Mouse (Mus musculus): ENCODE data around the gene Ctnna3. TPM values are rescaled to one million over a fixed set of nuclear protein-coding genes. Genes with fewer than 3 reads are reported as not detected.

Ctnna3 gene
- total and polyA plus RNA-seq, 2 experiments from 2014 or later = 0.63 to 1.0 TPM

DNA sequence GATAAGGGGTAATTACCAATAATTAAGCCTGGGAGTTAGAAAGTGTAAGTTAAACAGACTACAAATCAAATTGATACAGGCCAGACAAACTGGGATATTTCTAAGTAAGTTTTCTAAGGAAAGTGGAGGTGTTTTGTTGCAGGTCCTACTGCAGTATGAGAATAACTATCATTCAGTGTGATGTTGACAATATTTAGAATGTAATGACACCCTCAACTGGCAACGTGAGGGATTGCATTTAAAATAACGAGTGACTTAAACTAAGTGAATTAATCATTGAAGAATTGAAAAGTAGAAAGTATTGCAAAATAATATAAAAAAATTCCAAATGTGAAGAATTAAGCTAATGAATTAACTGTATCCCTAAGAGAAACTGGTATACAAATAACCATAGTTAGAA lies 49.0 kb downstream of the Ctnna3 start:
- Histone ChIP-seq H3K27me3 (ENCODE audit: insufficient read depth, low read length) (no peaks in the 10 kb centered on the region), H3K9ac (replicated peaks; ENCODE audit: low read length, poor library complexity, severe bottlenecking) (no peak overlapping the region), H3K4me2 (ENCODE audit: low read depth, low read length, poor library complexity, severe bottlenecking) (no peak overlapping the region), H3K27ac (ENCODE audit: low read depth, low read length) (no peak overlapping the region), H3K36me3 (ENCODE audit: insufficient read depth, low read length) (no peaks in the 10 kb centered on the region), H3K4me1 (ENCODE audit: insufficient read depth, low read length) (no peaks in the 10 kb centered on the region), H3K4me3 (ENCODE audit: low read depth, low read length) (no peak overlapping the region), H3K9me3 (ENCODE audit: low read length) (no peaks in the 10 kb centered on the region)
- ATAC-seq (ENCODE audit: low FRiP score) (no peak), DNase-seq (ENCODE audit: low spot score) (no peak)
- peak; percentile 48 for TF ChIP-seq CTCF (IDR thresholded peaks at IDR 0.05)
- 43% methylated on average over 2 of the region's 2 CpGs for WGBS

DNA sequence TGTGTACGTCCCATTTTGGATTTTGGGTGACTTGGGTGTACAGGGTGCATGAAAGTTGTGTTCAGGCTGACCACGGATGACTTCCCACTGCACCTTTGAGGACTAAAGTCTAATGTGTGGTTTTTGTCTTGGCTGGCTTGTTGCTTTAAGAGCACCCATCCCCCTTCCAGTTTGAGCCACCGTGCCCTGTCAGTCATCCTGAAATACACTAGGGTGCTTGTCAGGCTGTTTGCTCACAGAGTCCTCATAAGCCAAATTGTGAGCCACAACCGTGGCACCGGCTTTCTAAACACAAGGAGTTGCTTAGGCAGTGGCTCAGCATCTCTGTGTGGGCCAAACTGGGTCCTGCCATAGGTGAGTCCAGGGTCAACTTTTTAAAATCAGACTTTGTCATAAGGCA lies 50.2 kb downstream of the Ctnna3 start:
- no peaks in the 10 kb centered on the region for H3K9me3 ChIP-seq (ENCODE audit: low read length)
- no peak overlapping the region for H3K4me2 ChIP-seq (ENCODE audit: low read depth, low read length, poor library complexity, severe bottlenecking)
- no peak for TF ChIP-seq CTCF (IDR thresholded peaks at IDR 0.05)
- H3K4me1 ChIP-seq (ENCODE audit: insufficient read depth, low read length) = no peaks in the 10 kb centered on the region
- no peaks in the 10 kb centered on the region for H3K27me3 ChIP-seq (ENCODE audit: insufficient read depth, low read length)
- no peaks in the 10 kb centered on the region for H3K36me3 ChIP-seq (ENCODE audit: insufficient read depth, low read length)
- no peak overlapping the region for H3K27ac ChIP-seq (ENCODE audit: low read depth, low read length)
- DNase-seq (ENCODE audit: low spot score) (no peak), ATAC-seq (ENCODE audit: low FRiP score) (no peak)
- H3K4me3 ChIP-seq (ENCODE audit: low read depth, low read length) = no peak overlapping the region
- 53% methylated on average over 5 of the region's 5 CpGs for WGBS
- no peak overlapping the region for H3K9ac ChIP-seq (replicated peaks; ENCODE audit: low read length, poor library complexity, severe bottlenecking)

- Histone ChIP-seq H3K4me1 (ENCODE audit: insufficient read depth, low read length) (no peaks in the 10 kb centered on the region), H3K9ac (replicated peaks; ENCODE audit: low read length, poor library complexity, severe bottlenecking) (no peak overlapping the region), H3K9me3 (ENCODE audit: low read length) (no peaks in the 10 kb centered on the region), H3K36me3 (ENCODE audit: insufficient read depth, low read length) (no peaks in the 10 kb centered on the region), H3K27me3 (ENCODE audit: insufficient read depth, low read length) (no peaks in the 10 kb centered on the region), H3K27ac (ENCODE audit: low read depth, low read length) (no peak overlapping the region), H3K4me2 (ENCODE audit: low read depth, low read length, poor library complexity, severe bottlenecking) (no peak overlapping the region), H3K4me3 (ENCODE audit: low read depth, low read length) (no peak overlapping the region)
- no peak for TF ChIP-seq CTCF (IDR thresholded peaks at IDR 0.05)
- DNase-seq (ENCODE audit: low spot score) (no peak), ATAC-seq (ENCODE audit: low FRiP score) (no peak)
- 88% methylated on average over 7 of the region's 7 CpGs for WGBS
These were observed 58.4 kb downstream of the Ctnna3 start for GRCm38 (mm10) chr10:63488346-63488745.

DNA sequence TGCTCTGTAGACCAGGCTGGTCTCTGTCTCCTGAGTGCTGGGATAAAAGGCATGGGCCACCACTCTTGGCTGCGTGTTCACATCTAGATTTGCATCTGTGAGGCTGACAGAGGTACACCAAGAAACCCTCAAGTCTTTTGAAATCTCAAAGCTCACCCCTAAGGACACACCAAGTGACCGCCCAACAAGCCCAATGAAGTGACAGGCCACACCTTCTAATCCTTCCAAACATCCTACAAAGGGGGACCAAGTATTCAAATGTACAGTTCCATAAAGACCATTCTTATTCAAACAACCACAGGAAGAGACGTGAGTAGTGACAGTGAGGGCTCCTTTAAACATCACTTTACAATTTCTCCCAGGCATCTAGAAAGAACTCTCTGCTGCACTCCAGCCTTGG lies 94.1 kb downstream of the Ctnna3 start:
- TF ChIP-seq CTCF (IDR thresholded peaks at IDR 0.05) = no peak
- Histone ChIP-seq H3K27ac (ENCODE audit: low read depth, low read length) (no peak overlapping the region), H3K4me3 (ENCODE audit: low read depth, low read length) (no peak overlapping the region), H3K36me3 (ENCODE audit: insufficient read depth, low read length) (no peaks in the 10 kb centered on the region), H3K9ac (replicated peaks; ENCODE audit: low read length, poor library complexity, severe bottlenecking) (no peak overlapping the region), H3K9me3 (ENCODE audit: low read length) (no peaks in the 10 kb centered on the region), H3K27me3 (ENCODE audit: insufficient read depth, low read length) (no peaks in the 10 kb centered on the region), H3K4me1 (ENCODE audit: insufficient read depth, low read length) (no peaks in the 10 kb centered on the region), H3K4me2 (ENCODE audit: low read depth, low read length, poor library complexity, severe bottlenecking) (no peak overlapping the region)
- DNase-seq (ENCODE audit: low spot score) (no peak), ATAC-seq (ENCODE audit: low FRiP score) (no peak)
- WGBS = 74% methylated on average over 3 of the region's 3 CpGs

DNA sequence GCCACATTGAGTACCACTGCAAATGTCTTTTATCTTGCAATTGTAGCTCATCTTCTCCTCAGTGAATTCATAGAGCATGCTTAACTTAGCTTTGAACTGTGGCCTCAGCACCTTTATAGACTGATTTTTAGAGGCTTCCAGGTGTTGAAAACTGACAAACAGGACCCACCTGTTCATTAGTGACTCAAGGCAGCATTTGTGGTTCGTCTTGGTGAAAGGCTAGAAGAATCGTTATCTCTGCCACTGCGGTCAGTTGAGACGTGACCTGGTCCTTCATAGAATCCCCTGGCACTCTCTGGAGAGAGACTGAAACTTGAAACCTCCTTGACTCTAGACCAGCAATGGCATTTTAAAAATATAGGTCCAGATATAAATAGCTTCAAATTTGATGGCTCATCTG lies 96.1 kb downstream of the Ctnna3 start:
- Histone ChIP-seq H3K9ac (replicated peaks; ENCODE audit: low read length, poor library complexity, severe bottlenecking) (no peak overlapping the region), H3K36me3 (ENCODE audit: insufficient read depth, low read length) (no peaks in the 10 kb centered on the region), H3K27me3 (ENCODE audit: insufficient read depth, low read length) (no peaks in the 10 kb centered on the region), H3K4me1 (ENCODE audit: insufficient read depth, low read length) (no peaks in the 10 kb centered on the region), H3K4me3 (ENCODE audit: low read depth, low read length) (no peak overlapping the region), H3K9me3 (ENCODE audit: low read length) (no peaks in the 10 kb centered on the region), H3K27ac (ENCODE audit: low read depth, low read length) (no peak overlapping the region), H3K4me2 (ENCODE audit: low read depth, low read length, poor library complexity, severe bottlenecking) (no peak overlapping the region)
- ATAC-seq (ENCODE audit: low FRiP score) (no peak), DNase-seq (ENCODE audit: low spot score) (no peak)
- no peak for TF ChIP-seq CTCF (IDR thresholded peaks at IDR 0.05)
- 83% methylated on average over 4 of the region's 4 CpGs for WGBS

GRCm38 (mm10) chr10:63532381-63532780 lies 102.5 kb downstream of the Ctnna3 start:
- no peak for ATAC-seq (ENCODE audit: low FRiP score)
- WGBS = 63% methylated on average over 8 of the region's 8 CpGs

More at GRCm38 (mm10) chr10:63532381-63532780, 102.5 kb downstream of the Ctnna3 start:
- Histone ChIP-seq H3K27me3 (ENCODE audit: insufficient read depth, low read length) (no peaks in the 10 kb centered on the region), H3K9ac (replicated peaks; ENCODE audit: low read length, poor library complexity, severe bottlenecking) (no peak overlapping the region), H3K4me1 (ENCODE audit: insufficient read depth, low read length) (no peaks in the 10 kb centered on the region), H3K36me3 (ENCODE audit: insufficient read depth, low read length) (no peaks in the 10 kb centered on the region), H3K4me3 (ENCODE audit: low read depth, low read length) (no peak overlapping the region), H3K27ac (ENCODE audit: low read depth, low read length) (no peak overlapping the region), H3K4me2 (ENCODE audit: low read depth, low read length, poor library complexity, severe bottlenecking) (no peak overlapping the region), H3K9me3 (ENCODE audit: low read length) (no peaks in the 10 kb centered on the region)
- TF ChIP-seq CTCF (IDR thresholded peaks at IDR 0.05) = no peak
- no peak for DNase-seq (ENCODE audit: low spot score)

Measured in midbrain, postnatal 0 days (tissue).